Mouse (Mus musculus) v-Abl transformed pro-B cells (cell line): ENCODE data around the gene Arl15.

Experiments
- in situ Hi-C, 2 experiments: fragments of 400-800 bp; cut with MboI; formaldehyde crosslinking; loops; one replicate each; pipeline ENCODE4 v1.15.1; 2025; ENCODE audit not compliant: unreplicated experiment in 2 of 2

The Arl15 gene

GRCm38 (mm10) chr13:114150856-114151697 is 356.8 kb downstream of the Arl15 start:
- in situ Hi-C loops, result no loop called here

- in situ Hi-C loops, result no loop called here
These were observed 357.4 kb downstream of the Arl15 start for GRCm38 (mm10) chr13:114151698-114152069.

- in situ Hi-C loops, result no loop called here
These were observed 362.4 kb downstream of the Arl15 start for GRCm38 (mm10) chr13:114156689-114157088.

- in situ Hi-C loops, result no loop called here
These were observed 363.9 kb downstream of the Arl15 start for GRCm38 (mm10) chr13:114158111-114158730.

- in situ Hi-C loops, result no loop called here
These were observed 365.5 kb downstream of the Arl15 start for GRCm38 (mm10) chr13:114159634-114160391.

- in situ Hi-C loops, result no loop called here
These were observed 368.4 kb downstream of the Arl15 start for GRCm38 (mm10) chr13:114162753-114163152.

GRCm38 (mm10) chr13:114165616-114166015 is 371.3 kb downstream of the Arl15 start:
- in situ Hi-C loops, result no loop called here

- in situ Hi-C loops, result no loop called here
These were observed 372.3 kb downstream of the Arl15 start for GRCm38 (mm10) chr13:114166439-114167183.

GRCm38 (mm10) chr13:114170061-114170460 is 375.8 kb downstream of the Arl15 start:
- in situ Hi-C loops, result no loop called here

GRCm38 (mm10) chr13:114171465-114171864 is 377.2 kb downstream of the Arl15 start:
- in situ Hi-C loops, result no loop called here

- in situ Hi-C loops, result no loop called here
These were observed 393.8 kb downstream of the Arl15 start for GRCm38 (mm10) chr13:114188107-114188506.

- in situ Hi-C loops, result no loop called here
These were observed 394.5 kb downstream of the Arl15 start for GRCm38 (mm10) chr13:114188801-114189200.

- in situ Hi-C loops, result no loop called here
These were observed 395.1 kb downstream of the Arl15 start for GRCm38 (mm10) chr13:114189441-114189840.

- in situ Hi-C loops, result no loop called here
These were observed 396.6 kb downstream of the Arl15 start for GRCm38 (mm10) chr13:114190898-114191297.

GRCm38 (mm10) chr13:114198252-114198799 is 404.0 kb downstream of the Arl15 start:
- in situ Hi-C loops, result no loop called here

GRCm38 (mm10) chr13:114199746-114200145 is 405.4 kb downstream of the Arl15 start:
- in situ Hi-C loops, result no loop called here

- in situ Hi-C loops, result no loop called here
These were observed 406.2 kb downstream of the Arl15 start for GRCm38 (mm10) chr13:114200545-114200944.

GRCm38 (mm10) chr13:114202806-114203570 is 408.7 kb downstream of the Arl15 start:
- in situ Hi-C loops, result no loop called here
